Mouse (Mus musculus) ES-E14 (cell line): ENCODE measurements at regions not wholly inside any gene's neighbourhood (a gene's known extent, or its start where the extent isn't known, plus 50 kb on each side); places are given as distances from the start of the nearest gene placed in this dataset.

Source experiments
- DNase-seq: peaks from one replicate; pipeline ENCODE4 v3.0.0-alpha.2; 2013; ENCODE audit warnings: low read depth, low spot score
- H3K27ac ChIP-seq: 2 replicates; pipeline ENCODE4 v1.5.1; 2012; ENCODE audit warnings: low read depth, mild to moderate bottlenecking, low read length, moderate library complexity, mixed read lengths; ENCODE audit not compliant: poor library complexity, insufficient read depth, severe bottlenecking
- H3K36me3 ChIP-seq: 2 replicates; pipeline ENCODE4 v1.6.1; 2012; ENCODE audit warnings: mild to moderate bottlenecking, low read length, moderate library complexity, mixed read lengths; ENCODE audit not compliant: control insufficient read depth, poor library complexity, insufficient read depth, severe bottlenecking
- H3K4me1 ChIP-seq, 2 experiments: fragments of 150-350 bp in 1 of 2; sonication (generic) in 1 of 2; 2 replicates each; pipeline ENCODE4 v1.6.1; 2012; ENCODE audit warnings: low read length in 2 of 2, mild to moderate bottlenecking in 1 of 2, mixed read lengths in 1 of 2; ENCODE audit not compliant: control insufficient read depth in 2 of 2, insufficient read depth in 2 of 2, poor library complexity in 1 of 2
- H3K4me3 ChIP-seq, 2 experiments: fragments of 150-350 bp in 1 of 2; sonication (generic) in 1 of 2; 2 replicates each; pipeline ENCODE4 v1.5.1; 2012; ENCODE audit warnings: low read length in 2 of 2, low read depth in 1 of 2, mild to moderate bottlenecking in 1 of 2, mixed read lengths in 1 of 2; ENCODE audit not compliant: insufficient read depth in 1 of 2, poor library complexity in 1 of 2, severe bottlenecking in 1 of 2
- H3K9ac ChIP-seq: 2 replicates; pipeline ENCODE4 v1.6.1; 2012; ENCODE audit warnings: low read depth, mild to moderate bottlenecking, low read length, mixed read lengths; ENCODE audit not compliant: poor library complexity, insufficient read depth, severe bottlenecking
- H3K9me3 ChIP-seq: fragments of 150-350 bp; sonication (generic); 2 replicates; pipeline ENCODE4 v1.6.1; 2012; ENCODE audit warnings: low read depth, mild to moderate bottlenecking, low read length; ENCODE audit not compliant: control insufficient read depth, insufficient read depth
- CHD2 ChIP-seq: IDR thresholded peaks from 2 replicates; pipeline ENCODE4 v1.6.1; 2014; ENCODE audit warnings: mild to moderate bottlenecking, low read depth, low read length, inconsistent platforms
- HCFC1 ChIP-seq: IDR thresholded peaks from 2 replicates; pipeline ENCODE4 v1.6.1; 2012; ENCODE audit warnings: low read length, inconsistent platforms, borderline replicate concordance; ENCODE audit not compliant: insufficient read depth
- MAFK ChIP-seq: IDR thresholded peaks from 2 replicates; pipeline ENCODE4 v1.6.1; 2014; ENCODE audit warnings: mild to moderate bottlenecking, low read depth, low read length, inconsistent platforms; ENCODE audit not compliant: insufficient read depth
- ZC3H11A ChIP-seq: IDR thresholded peaks from 2 replicates; pipeline ENCODE4 v1.6.1; 2012; ENCODE audit warnings: low read depth, mild to moderate bottlenecking, inconsistent platforms, low read length, borderline replicate concordance
- ZNF384 ChIP-seq: IDR thresholded peaks from 2 replicates; pipeline ENCODE4 v1.6.1; 2012; ENCODE audit warnings: low read depth, low read length, inconsistent platforms
- in situ Hi-C, 2 experiments: fragments of 600-800 bp; cut with MboI; formaldehyde crosslinking; loops; one replicate each; pipeline ENCODE4 v1.15.1; 2025; ENCODE audit warnings: low sequenced_read_pairs in 2 of 2, inconsistent platforms in 1 of 2; ENCODE audit not compliant: unreplicated experiment in 2 of 2

DNA sequence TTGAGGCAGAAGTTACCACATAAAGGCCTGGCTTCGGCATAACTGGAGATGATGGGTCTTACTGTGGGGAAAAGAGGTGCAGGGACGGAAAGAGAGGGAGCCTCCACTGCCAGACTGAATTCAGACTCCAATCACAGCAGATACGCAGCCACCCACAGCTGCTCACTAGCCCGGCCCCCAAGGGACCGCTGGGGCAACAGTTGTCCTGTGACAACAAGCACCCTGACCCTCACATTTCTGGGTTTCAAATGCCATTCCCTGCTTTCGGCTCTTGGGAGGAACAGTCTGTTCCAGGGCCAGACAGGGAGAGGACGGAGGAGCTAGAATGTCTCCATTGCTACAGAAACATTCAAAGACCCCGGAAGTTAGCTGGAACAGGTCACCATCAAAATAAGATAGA, 75.0 kb upstream of the Errfi1 start:
- DNase-seq: no peak
- TF ChIP-seq CHD2 (no peak), ZNF384 (no peak), HCFC1 (no peak), MAFK (no peak), ZC3H11A (no peak)
- Histone ChIP-seq H3K36me3 (no peaks in the 10 kb centered on the region), H3K9me3 (no peaks in the 10 kb centered on the region), H3K9ac (no peak overlapping the region), H3K4me1 (peaks cover 0 to 2% of the 10 kb centered on the region in 2 experiments; a peak in 1 of 4 replicates), H3K4me3 (no peak overlapping the region), H3K27ac (no peak overlapping the region)
- in situ Hi-C loops: no loop called here

- no peaks in the 10 kb centered on the region for H3K36me3 ChIP-seq
- in situ Hi-C loops: no loop called here
- H3K4me1 ChIP-seq: peaks cover 0 to 3% of the 10 kb centered on the region in 2 experiments; a peak in 2 of 4 replicates
- no peak overlapping the region for H3K27ac ChIP-seq
- no peak for DNase-seq
- no peak for TF ChIP-seq CHD2
- no peak for TF ChIP-seq HCFC1
- TF ChIP-seq MAFK: no peak
- TF ChIP-seq ZC3H11A: no peak
- TF ChIP-seq ZNF384: no peak
- no peak overlapping the region for H3K9ac ChIP-seq
- H3K9me3 ChIP-seq: no peaks in the 10 kb centered on the region
- no peak overlapping the region for H3K4me3 ChIP-seq
Measured at GRCm38 (mm10) chr4:150775695-150776521, 77.8 kb upstream of the Errfi1 start.

DNA sequence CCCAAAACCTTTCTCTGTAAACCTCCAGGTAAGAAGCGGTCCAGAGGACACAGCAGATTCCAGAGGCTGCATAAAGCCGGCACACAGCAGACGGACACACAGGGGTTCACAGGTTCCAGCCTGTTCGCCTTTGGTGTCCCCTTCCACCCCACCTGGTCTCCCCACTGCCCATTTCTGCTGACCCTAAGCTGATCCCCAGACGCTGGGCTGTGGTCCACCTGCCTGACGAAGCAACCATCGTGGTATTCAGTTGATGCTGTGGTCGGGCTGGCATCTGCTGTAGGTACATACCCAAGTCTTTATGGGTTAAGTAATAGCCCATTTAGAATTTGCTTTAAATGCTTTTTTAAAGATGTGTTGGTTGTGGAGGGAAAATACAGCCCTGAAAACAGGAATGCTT, 78.4 kb upstream of the Errfi1 start:
- in situ Hi-C loops: no loop called here
- Histone ChIP-seq H3K4me1 (peaks cover 0 to 1% of the 10 kb centered on the region in 2 experiments; a peak in 2 of 4 replicates), H3K27ac (no peak overlapping the region), H3K36me3 (no peaks in the 10 kb centered on the region), H3K9ac (no peak overlapping the region), H3K4me3 (no peak overlapping the region), H3K9me3 (no peaks in the 10 kb centered on the region)
- no peak for DNase-seq
- TF ChIP-seq HCFC1 (no peak), CHD2 (no peak), MAFK (no peak), ZC3H11A (no peak), ZNF384 (no peak)

- Histone ChIP-seq H3K36me3 (no peaks in the 10 kb centered on the region), H3K9me3 (no peaks in the 10 kb centered on the region), H3K4me3 (no peak overlapping the region), H3K4me1 (peaks cover 0 to 1% of the 10 kb centered on the region in 2 experiments; a peak in 2 of 4 replicates), H3K27ac (no peak overlapping the region), H3K9ac (no peak overlapping the region)
- TF ChIP-seq CHD2: no peak
- TF ChIP-seq ZC3H11A: no peak
- no peak for TF ChIP-seq MAFK
- no peak for TF ChIP-seq ZNF384
- TF ChIP-seq HCFC1: no peak
- no peak for DNase-seq
- in situ Hi-C loops: no loop called here
Measured at GRCm38 (mm10) chr4:150774289-150774914, 79.3 kb upstream of the Errfi1 start.
